Mouse (Mus musculus): ENCODE results near the gene Tex19.1.
"Not testable (repeated sequence)": the region's sequence is repeated elsewhere in the genome, so short reads cannot be mapped to it uniquely, and the experiment has no call there.

The Tex19.1 gene

GRCm38 (mm10) chr11:121145865-121146264, at the start of gene Tex19.1:
Tex19.1 (plus strand) TSS chr11:121146143.
- no peak for DNase-seq

- DNase-seq = no peak
Observed at GRCm38 (mm10) chr11:121099762-121100161, 46.2 kb upstream of the Tex19.1 start.

GRCm38 (mm10) chr11:121100692-121101091, 45.3 kb upstream of the Tex19.1 start:
- no peak for DNase-seq

- no peak for DNase-seq
Observed at GRCm38 (mm10) chr11:121101124-121101805, 44.7 kb upstream of the Tex19.1 start.

GRCm38 (mm10) chr11:121107242-121107641, 38.7 kb upstream of the Tex19.1 start:
- DNase-seq = not testable (repeated sequence)

GRCm38 (mm10) chr11:121108061-121108460, 37.9 kb upstream of the Tex19.1 start:
- no peak for DNase-seq

- peak; percentile 13 for DNase-seq
Observed at GRCm38 (mm10) chr11:121109986-121110385, 36.0 kb upstream of the Tex19.1 start.

- no peak for DNase-seq
Observed at GRCm38 (mm10) chr11:121111051-121111450, 34.9 kb upstream of the Tex19.1 start.

GRCm38 (mm10) chr11:121111601-121112000, 34.3 kb upstream of the Tex19.1 start:
- no peak for DNase-seq

- peak; percentile 66 for DNase-seq
Observed at GRCm38 (mm10) chr11:121112091-121112775, 33.7 kb upstream of the Tex19.1 start.

- DNase-seq = no peak
Observed at GRCm38 (mm10) chr11:121118106-121118505, 27.8 kb upstream of the Tex19.1 start.

GRCm38 (mm10) chr11:121118577-121118976, 27.4 kb upstream of the Tex19.1 start, which contains the start of gene Tex19.2:
Tex19.2 (minus strand) TSS chr11:121118677.
- no peak for DNase-seq

GRCm38 (mm10) chr11:121121151-121121550, 24.8 kb upstream of the Tex19.1 start:
- DNase-seq = no peak

- DNase-seq = no peak
Observed at GRCm38 (mm10) chr11:121122024-121122670, 23.8 kb upstream of the Tex19.1 start.

GRCm38 (mm10) chr11:121123438-121123837, 22.5 kb upstream of the Tex19.1 start:
- no peak for DNase-seq

- DNase-seq = no peak
Observed at GRCm38 (mm10) chr11:121125522-121126172, 20.3 kb upstream of the Tex19.1 start.

- DNase-seq = no peak
Observed at GRCm38 (mm10) chr11:121126395-121126794, 19.5 kb upstream of the Tex19.1 start.

- no peak for DNase-seq
Observed at GRCm38 (mm10) chr11:121127441-121127840, 18.5 kb upstream of the Tex19.1 start.

GRCm38 (mm10) chr11:121129616-121130015, 16.3 kb upstream of the Tex19.1 start:
- no peak for DNase-seq

GRCm38 (mm10) chr11:121134600-121134999, 11.3 kb upstream of the Tex19.1 start:
- no peak for DNase-seq

GRCm38 (mm10) chr11:121137682-121138081, 8.3 kb upstream of the Tex19.1 start:
- no peak for DNase-seq

- no peak for DNase-seq
Observed at GRCm38 (mm10) chr11:121138732-121139131, 7.2 kb upstream of the Tex19.1 start.

- no peak for DNase-seq
Observed at GRCm38 (mm10) chr11:121143325-121144015, 2.5 kb upstream of the Tex19.1 start.

Measured in cerebellum, adult 11 months (tissue).